Mouse (Mus musculus) urinary bladder, postnatal 10 days (tissue): Measurements from ENCODE around the gene Ppp1r1b.

Experiments
- DNase-seq: peaks from one replicate; pipeline ENCODE4 v3.0.0; 2022; ENCODE audit warnings: low spot score

Ppp1r1b gene

GRCm38 (mm10) chr11:98347385-98348082 lies 670 bp upstream of the Ppp1r1b start:
- no peak for DNase-seq

- DNase-seq: no peak
Measured at GRCm38 (mm10) chr11:98349308-98349707, 1.1 kb downstream of the Ppp1r1b start.

GRCm38 (mm10) chr11:98352272-98352990 lies 4.2 kb downstream of the Ppp1r1b start:
- DNase-seq: no peak

GRCm38 (mm10) chr11:98353651-98354211 lies 5.5 kb downstream of the Ppp1r1b start:
- DNase-seq: no peak

GRCm38 (mm10) chr11:98354445-98354844 lies 6.2 kb downstream of the Ppp1r1b start:
- DNase-seq: no peak

GRCm38 (mm10) chr11:98355732-98356299 lies 7.6 kb downstream of the Ppp1r1b start:
- DNase-seq: no peak

- DNase-seq: no peak
Measured at GRCm38 (mm10) chr11:98356625-98357394, 8.6 kb downstream of the Ppp1r1b start.

- DNase-seq: no peak
Measured at GRCm38 (mm10) chr11:98357396-98358160, 9.4 kb downstream of the Ppp1r1b start.

- DNase-seq: peak; percentile 49
Measured at GRCm38 (mm10) chr11:98358161-98359083, 10.2 kb downstream of the Ppp1r1b start, which contains the start of gene Stard3. Gene Stard3, plus strand, starts transcription at chr11:98358368.

- no peak for DNase-seq
Measured at GRCm38 (mm10) chr11:98360866-98361521, 12.8 kb downstream of the Ppp1r1b start.

- DNase-seq: no peak
Measured at GRCm38 (mm10) chr11:98363817-98364216, 15.6 kb downstream of the Ppp1r1b start.

- DNase-seq: no peak
Measured at GRCm38 (mm10) chr11:98364410-98364809, 16.2 kb downstream of the Ppp1r1b start.

- DNase-seq: no peak
Measured at GRCm38 (mm10) chr11:98366290-98366689, 18.1 kb downstream of the Ppp1r1b start.

- no peak for DNase-seq
Measured at GRCm38 (mm10) chr11:98367171-98367862, 19.1 kb downstream of the Ppp1r1b start.

- DNase-seq: no peak
Measured at GRCm38 (mm10) chr11:98367863-98368186, 19.6 kb downstream of the Ppp1r1b start.

GRCm38 (mm10) chr11:98369337-98369736 lies 21.1 kb downstream of the Ppp1r1b start:
- no peak for DNase-seq

- DNase-seq: no peak
Measured at GRCm38 (mm10) chr11:98370588-98370987, 22.4 kb downstream of the Ppp1r1b start.

- DNase-seq: no peak
Measured at GRCm38 (mm10) chr11:98371556-98372240, 23.5 kb downstream of the Ppp1r1b start.

GRCm38 (mm10) chr11:98372406-98372805 lies 24.2 kb downstream of the Ppp1r1b start:
- no peak for DNase-seq
